Mouse (Mus musculus) adrenal gland, adult (tissue): ENCODE data around the gene Fez2.
A peak's percentile ranks its signal among the peaks of the same experiment; 100 is the strongest.

Source experiments
- DNase-seq, 2 experiments: peaks; one replicate each; pipeline ENCODE4 v3.0.0; 2022 to 2023; ENCODE audit warnings: low spot score in 1 of 2; ENCODE audit not compliant: inconsistent age in 2 of 2

Fez2 gene

GRCm38 (mm10) chr17:78370445-78370844 is 47.5 kb downstream of the Fez2 start:
- DNase-seq, result no peak

- DNase-seq, result no peak
Measured at GRCm38 (mm10) chr17:78368481-78368880, 49.5 kb downstream of the Fez2 start.

GRCm38 (mm10) chr17:78366070-78366469 is 51.9 kb downstream of the Fez2 start:
- no peak for DNase-seq

GRCm38 (mm10) chr17:78364555-78365302 is 53.2 kb downstream of the Fez2 start:
- no peak for DNase-seq

GRCm38 (mm10) chr17:78361939-78362728 is 55.8 kb downstream of the Fez2 start:
- DNase-seq, result peak; percentile 42 to 71

- no peak for DNase-seq
Measured at GRCm38 (mm10) chr17:78358251-78358726, 59.7 kb downstream of the Fez2 start.

- DNase-seq, result no peak
Measured at GRCm38 (mm10) chr17:78357753-78358152, 60.2 kb downstream of the Fez2 start.

GRCm38 (mm10) chr17:78355611-78356010 is 62.3 kb downstream of the Fez2 start:
- peak in 1 of 2 experiments; percentile 42 for DNase-seq

- no peak for DNase-seq
Measured at GRCm38 (mm10) chr17:78354871-78355270, 63.1 kb downstream of the Fez2 start.

GRCm38 (mm10) chr17:78354411-78354810 is 63.5 kb downstream of the Fez2 start:
- no peak for DNase-seq

GRCm38 (mm10) chr17:78352500-78352855 is 65.5 kb downstream of the Fez2 start:
- DNase-seq, result no peak

GRCm38 (mm10) chr17:78351676-78352499 is 66.1 kb downstream of the Fez2 start:
- DNase-seq, result no peak

- no peak for DNase-seq
Measured at GRCm38 (mm10) chr17:78347111-78347801, 70.7 kb downstream of the Fez2 start.

- DNase-seq, result no peak
Measured at GRCm38 (mm10) chr17:78343688-78344087, 74.3 kb downstream of the Fez2 start.

- no peak for DNase-seq
Measured at GRCm38 (mm10) chr17:78335250-78335649, 82.7 kb downstream of the Fez2 start.

GRCm38 (mm10) chr17:78333275-78333674 is 84.7 kb downstream of the Fez2 start:
- DNase-seq, result no peak

GRCm38 (mm10) chr17:78331438-78331837 is 86.5 kb downstream of the Fez2 start:
- no peak for DNase-seq

- DNase-seq, result no peak
Measured at GRCm38 (mm10) chr17:78328287-78328686, 89.7 kb downstream of the Fez2 start.

- DNase-seq, result no peak
Measured at GRCm38 (mm10) chr17:78327187-78327586, 90.8 kb downstream of the Fez2 start.

- peak in 1 of 2 experiments; percentile 55 for DNase-seq
Measured at GRCm38 (mm10) chr17:78326381-78326780, 91.6 kb downstream of the Fez2 start.
